Mouse (Mus musculus) heart, postnatal 10 days (tissue): ENCODE measurements at regions not wholly inside any gene's neighbourhood (a gene's known extent, or its start where the extent isn't known, plus 50 kb on each side); places are given as distances from the start of the nearest gene placed in this dataset.
"Not testable (repeated sequence)": the region's sequence is repeated elsewhere in the genome, so short reads cannot be mapped to it uniquely, and the experiment has no call there.

Experiments used
- DNase-seq, 2 experiments: peaks; one replicate each; pipeline ENCODE4 v3.0.0; 2021
- intact Hi-C: fragments of 180-260 bp; cut with DNase I; formaldehyde crosslinking; loops from one replicate; pipeline ENCODE4 v1.15.1; 2025

GRCm38 (mm10) chrX:99732526-99732925 lies 88.3 kb upstream of the Tmem28 start:
- intact Hi-C loops, result no loop called here
- DNase-seq, result peak in 1 of 2 experiments; percentile 10

- intact Hi-C loops, result loop anchor here (5.0 kb wide), 1 partner anchor 757 kb away; no protein-coding TSS in a partner anchor
- DNase-seq, result peak; percentile 14 to 28
Measured at GRCm38 (mm10) chrX:99725101-99725500, 95.7 kb upstream of the Tmem28 start.

DNA sequence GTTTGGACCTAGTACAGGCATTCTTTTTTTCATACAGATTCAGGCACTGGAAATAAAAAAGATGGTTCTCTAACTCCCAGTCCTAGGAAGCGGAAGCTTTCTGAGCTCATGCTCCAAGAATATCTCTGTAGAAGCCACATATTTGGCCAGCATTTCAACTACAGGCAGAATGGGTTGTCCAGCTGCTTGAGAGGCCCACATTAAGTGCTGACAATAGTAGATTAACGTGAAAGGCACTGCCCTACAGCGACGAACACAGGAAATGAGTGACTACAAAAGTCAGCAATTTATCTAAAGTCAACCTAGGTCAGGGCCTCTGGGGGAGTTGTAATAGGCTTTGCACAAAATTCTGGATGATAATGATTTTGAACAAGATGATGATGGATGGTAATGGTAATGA lies 125.5 kb upstream of the Tmem28 start:
- peak; percentile 50 to 55 for DNase-seq
- intact Hi-C loops, result no loop called here

GRCm38 (mm10) chrX:99690971-99691370 lies 129.8 kb upstream of the Tmem28 start:
- no peak for DNase-seq

GRCm38 (mm10) chrX:99689761-99690160 lies 131.1 kb upstream of the Tmem28 start:
- intact Hi-C loops, result no loop called here
- DNase-seq, result no peak

More at GRCm38 (mm10) chrX:99690971-99691370, 129.8 kb upstream of the Tmem28 start:
- intact Hi-C loops, result no loop called here

DNA sequence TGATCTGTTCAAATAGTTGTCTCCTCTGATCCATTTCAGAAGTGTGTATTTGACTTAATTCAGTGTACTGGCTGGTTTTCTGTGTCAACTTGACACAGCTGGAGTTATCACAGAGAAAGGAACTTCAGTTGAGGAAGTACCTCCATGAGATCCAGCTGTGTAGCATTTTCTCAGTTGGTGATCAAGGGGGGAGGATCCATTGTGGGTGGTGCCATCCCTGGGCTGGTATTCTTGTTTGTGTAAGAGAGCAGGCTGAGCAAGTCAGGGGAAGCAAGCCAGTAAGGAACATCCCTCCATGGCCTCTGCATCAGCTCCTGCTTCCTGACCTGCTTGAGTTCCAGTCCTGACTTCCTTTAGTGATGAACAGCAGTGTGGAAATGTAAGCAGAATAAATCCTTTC lies 138.3 kb upstream of the Tmem28 start:
- DNase-seq, intact Hi-C loops: not testable (repeated sequence)

- DNase-seq, result no peak
- intact Hi-C loops, result no loop called here
Measured at GRCm38 (mm10) chrX:99667596-99667995, 153.2 kb upstream of the Tmem28 start.

GRCm38 (mm10) chrX:99662566-99662965 lies 158.3 kb upstream of the Tmem28 start:
- intact Hi-C loops, result no loop called here
- DNase-seq, result no peak

- intact Hi-C loops, result loop anchor here (2.0 to 10.0 kb wide), 3 partner anchors 85 to 375 kb away; no protein-coding TSS in a partner anchor
- DNase-seq, result no peak
Measured at GRCm38 (mm10) chrX:99659496-99660140, 161.2 kb upstream of the Tmem28 start.

- intact Hi-C loops, result loop anchor here (1.0 to 10.0 kb wide), 5 partner anchors 83 to 528 kb away; no protein-coding TSS in a partner anchor
- peak; percentile 62 to 81 for DNase-seq
Measured at GRCm38 (mm10) chrX:99657790-99658451, 162.9 kb upstream of the Tmem28 start.

DNA sequence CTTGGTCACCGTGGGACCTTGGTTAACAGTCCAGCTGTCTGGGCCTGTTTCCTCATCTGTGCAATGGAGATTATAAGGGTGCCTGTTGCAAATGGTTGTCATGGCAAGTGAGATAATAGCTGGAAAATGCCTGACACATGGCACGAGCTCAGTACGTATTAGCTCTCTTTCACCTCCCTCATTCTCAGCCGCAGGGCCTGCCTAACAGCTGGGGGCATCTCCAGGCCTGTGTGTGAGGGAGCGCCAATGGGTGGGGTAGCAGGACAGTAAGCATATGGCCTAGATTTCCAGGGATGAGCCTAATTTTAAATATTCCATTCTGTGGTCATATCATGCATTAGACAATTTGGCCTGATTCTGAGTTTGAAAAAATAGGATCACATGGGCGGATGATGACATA lies 163.8 kb upstream of the Tmem28 start:
- intact Hi-C loops, result loop anchor here (2.0 to 10.0 kb wide), 3 partner anchors 130 to 372 kb away; no protein-coding TSS in a partner anchor
- no peak for DNase-seq

- intact Hi-C loops, result no loop called here
Measured at GRCm38 (mm10) chrX:99632211-99632775, 161.2 kb upstream of the Pja1 start.

GRCm38 (mm10) chrX:99624515-99625179 lies 153.6 kb upstream of the Pja1 start:
- intact Hi-C loops, result no loop called here
- DNase-seq, result peak; percentile 8 to 27

More at GRCm38 (mm10) chrX:99632211-99632775, 161.2 kb upstream of the Pja1 start:
- DNase-seq, result no peak

GRCm38 (mm10) chrX:99612130-99612759 lies 141.2 kb upstream of the Pja1 start:
- intact Hi-C loops, result no loop called here
- no peak for DNase-seq

DNA sequence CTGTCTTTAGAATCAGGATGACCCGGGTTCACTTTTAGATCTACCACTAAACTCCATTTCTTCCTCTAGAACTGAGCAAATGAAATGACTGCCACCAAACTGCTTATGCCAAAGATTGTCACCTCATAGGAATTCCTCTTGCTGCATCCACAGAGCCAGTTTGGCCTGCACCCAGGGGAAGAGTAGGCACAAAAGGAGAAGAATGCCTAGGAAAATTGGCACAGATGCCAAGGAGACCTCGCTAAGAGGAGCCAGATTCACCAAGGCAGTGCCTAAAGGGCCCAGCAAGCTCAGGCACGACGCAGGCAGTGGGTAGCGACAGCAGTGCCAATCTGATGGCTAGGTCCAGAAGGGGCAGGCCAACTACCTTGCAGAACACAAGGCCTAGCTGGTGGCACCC lies 139.0 kb upstream of the Pja1 start:
- intact Hi-C loops, result no loop called here
- DNase-seq, result no peak

DNA sequence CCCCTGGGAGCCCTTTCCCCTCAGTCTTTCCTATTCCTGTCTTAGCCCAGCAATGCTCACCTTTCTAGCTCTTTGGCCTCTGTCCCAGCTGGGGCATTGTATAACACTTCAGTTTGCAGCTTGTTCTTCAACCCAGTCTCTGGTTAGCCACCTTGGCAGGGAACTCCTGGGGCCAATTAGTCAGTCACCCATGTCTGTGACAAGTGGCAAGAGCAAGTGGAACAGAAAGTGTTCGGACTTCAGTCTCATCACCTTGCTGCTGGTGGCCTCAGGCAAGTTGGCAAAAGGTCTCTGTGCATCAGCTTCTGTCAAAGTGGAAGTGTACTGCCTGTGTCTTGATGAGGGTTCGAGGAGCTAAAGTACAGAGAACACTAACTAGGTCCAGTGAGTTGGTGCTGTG lies 138.5 kb upstream of the Pja1 start:
- intact Hi-C loops, result no loop called here
- DNase-seq, result no peak

- no peak for DNase-seq
- intact Hi-C loops, result no loop called here
Measured at GRCm38 (mm10) chrX:99608284-99608692, 137.2 kb upstream of the Pja1 start.

DNA sequence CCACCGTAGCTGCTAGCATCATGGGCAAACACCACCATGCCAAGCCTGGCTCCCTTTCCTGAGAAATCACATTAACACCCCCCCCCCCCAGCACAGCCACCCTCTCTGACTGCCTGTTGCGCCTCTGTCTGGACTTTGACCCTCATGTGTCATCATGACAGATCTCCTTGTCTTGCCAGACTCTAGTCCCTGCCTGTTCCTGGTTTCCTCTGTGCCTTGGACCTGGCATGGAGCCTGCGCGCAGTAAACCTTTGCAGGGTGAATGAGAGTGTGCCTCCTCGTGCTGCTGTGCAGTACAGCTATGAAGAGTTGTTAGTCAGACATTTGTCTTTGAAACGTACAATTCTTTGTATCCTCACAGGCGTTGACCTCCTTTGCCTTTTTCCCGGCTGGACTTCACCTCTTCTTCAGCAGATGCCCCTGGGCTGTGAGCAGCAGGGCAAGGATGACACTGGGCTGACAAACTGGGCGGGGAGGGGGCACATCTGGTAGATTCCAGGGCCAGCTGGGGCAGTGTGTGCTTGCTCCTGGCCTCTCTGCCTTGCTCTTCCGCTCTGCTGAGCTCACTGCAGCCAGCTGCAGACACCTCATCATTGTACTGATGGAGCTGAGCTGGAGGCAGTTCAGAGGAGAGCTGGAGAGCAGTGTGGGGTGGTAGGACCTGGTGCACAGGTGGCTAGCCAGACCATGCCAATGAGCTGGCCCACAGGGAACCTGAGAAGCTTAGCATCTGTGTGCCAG lies 134.2 kb upstream of the Pja1 start:
- DNase-seq, result no peak
- intact Hi-C loops, result no loop called here

DNA sequence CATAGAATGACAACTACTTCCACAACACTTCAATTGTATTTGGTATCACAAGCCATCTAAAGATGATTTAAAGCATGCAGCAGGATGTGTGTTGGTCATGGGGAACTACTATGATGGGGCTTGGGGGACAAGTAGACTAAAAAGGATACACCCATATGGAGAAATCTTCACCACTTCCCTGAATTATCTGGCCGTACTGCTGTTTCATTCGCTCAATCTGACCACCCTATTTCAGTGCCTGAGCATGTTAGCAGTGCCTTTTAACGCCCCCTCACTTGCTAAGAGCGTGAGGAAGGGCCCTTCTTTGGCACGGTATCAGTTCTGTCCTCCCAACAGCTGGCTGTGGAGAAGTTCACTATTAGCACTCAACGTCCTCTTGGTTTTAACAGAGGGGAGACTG lies 132.6 kb upstream of the Pja1 start:
- no peak for DNase-seq
- intact Hi-C loops, result no loop called here

DNA sequence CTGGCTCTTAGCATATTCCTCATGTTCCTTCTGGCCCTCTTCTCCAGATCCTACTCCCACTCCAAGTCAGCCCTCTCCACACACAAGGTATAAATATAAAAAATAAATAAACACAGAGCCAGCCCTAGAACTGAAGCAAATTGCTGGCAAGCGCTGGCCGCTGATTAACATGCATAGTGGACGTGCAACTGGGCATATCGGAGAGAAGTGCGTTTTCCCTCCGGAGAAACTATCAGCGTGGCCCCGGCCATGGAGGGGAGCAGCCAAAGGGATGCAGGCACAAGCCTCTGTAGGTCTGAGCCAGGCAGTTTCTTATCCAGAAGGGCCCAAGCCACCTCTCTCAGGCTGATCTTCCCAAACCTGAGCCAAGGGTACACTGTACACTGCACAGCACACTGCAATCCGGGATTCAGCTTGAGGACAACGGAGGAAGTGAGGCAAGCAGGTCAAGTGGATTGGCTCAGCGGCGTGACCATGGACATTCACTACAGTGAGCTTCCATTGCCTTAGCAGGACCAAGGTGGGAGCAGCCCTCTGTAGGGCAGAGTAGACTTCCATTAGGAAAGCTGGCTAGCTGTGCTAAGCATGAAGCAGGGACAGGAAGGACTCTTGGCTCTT lies 131.3 kb upstream of the Pja1 start:
- no peak for DNase-seq
- intact Hi-C loops, result no loop called here
